23 mouse cellular contexts compared by ENCODE assay signal in genomic region chr5:92244900-92245299, GRCm38 (mm10). TPM values are rescaled to one million over a fixed set of nuclear protein-coding genes. Genes with fewer than 3 reads are reported as not detected.
DNase-seq lines count a peak whose midpoint lies in the region; ATAC-seq and TF ChIP-seq lines count a peak whose summit lies in the region.
"Had no signal": no experiment of that assay in that cellular context is flagged by ENCODE, and none has a peak within 500 bp of the region (broad histone marks: within the 10 kb centered on the region; RNA-seq: fewer than 3 reads in every experiment).

No protein-coding gene starts in this region.

- WGBS in intestine, embryonic 15.5 days, result 96% methylated on average over 2 of the region's 2 CpGs

- no peak overlapping the region for H3K4me2 ChIP-seq in intestine, embryonic 15.5 days (replicated peaks)

- H3K27me3 ChIP-seq in megakaryocyte, embryonic 14.5 days (replicated peaks), result peaks cover 47% of the 10 kb centered on the region
- no peaks in the 10 kb centered on the region for H3K27me3 ChIP-seq in MEL (ENCODE audit: control insufficient read depth in 1 of 2, insufficient read depth in 2 of 2, low read length in 2 of 2)
- H3K27me3 ChIP-seq in intestine, embryonic 15.5 days (replicated peaks), result no peaks in the 10 kb centered on the region
- H3K27me3 ChIP-seq: CH12.LX, Patski had no signal

- TF ChIP-seq POLR2A in MEL (IDR thresholded peaks at IDR 0.05; ENCODE audit: control insufficient read depth in 1 of 2, insufficient read depth in 1 of 2, low read depth in 1 of 2, low read length in 2 of 2, poor library complexity in 1 of 2), result no peak

- H3K79me2 ChIP-seq in MEL (ENCODE audit: control insufficient read depth, insufficient read depth, low read length, poor library complexity), result no peaks in the 10 kb centered on the region

- H3K4me3 ChIP-seq in megakaryocyte, embryonic 14.5 days (replicated peaks), result peak overlapping the region; percentile 84
- peak overlapping the region in 1 of 2 experiments; percentile 29; a peak in 2 of 4 replicates for H3K4me3 ChIP-seq in MEL (ENCODE audit: control insufficient read depth in 1 of 2, insufficient read depth in 1 of 2, low read depth in 2 of 2, low read length in 2 of 2)
- no peak overlapping the region for H3K4me3 ChIP-seq in intestine, embryonic 15.5 days (replicated peaks)

- H3K4me1 ChIP-seq in megakaryocyte, embryonic 14.5 days, result peaks cover 67% of the 10 kb centered on the region
- peaks cover 13 to 17% of the 10 kb centered on the region in 2 experiments for H3K4me1 ChIP-seq in MEL (ENCODE audit: control insufficient read depth in 1 of 2, insufficient read depth in 2 of 2, low read length in 2 of 2)
- no peaks in the 10 kb centered on the region for H3K4me1 ChIP-seq in intestine, embryonic 15.5 days (replicated peaks)

- no peak for TF ChIP-seq RAD21 in MEL (IDR thresholded peaks at IDR 0.05; ENCODE audit: low read depth, low read length)

- peaks cover 41% of the 10 kb centered on the region for H3K9me3 ChIP-seq in megakaryocyte, embryonic 14.5 days
- H3K9me3 ChIP-seq in MEL (replicated peaks; ENCODE audit: insufficient read depth, low read length), result no peaks in the 10 kb centered on the region
- 0 out of 2 replicates have a peak, but pooled peaks cover 2% of the 10 kb centered on the region for H3K9me3 ChIP-seq in intestine, embryonic 15.5 days
- H3K9me3 ChIP-seq: G1E had no signal

- no peak for ATAC-seq in megakaryocyte, adult 5-6 weeks (ENCODE audit: poor library complexity, severe bottlenecking)
- no peak for ATAC-seq in intestine, embryonic 15.5 days
- ATAC-seq: Patski had no signal

- H3K27ac ChIP-seq in MEL (ENCODE audit: control insufficient read depth, low read depth, low read length), result peak overlapping the region; percentile 61
- no peak overlapping the region for H3K27ac ChIP-seq in intestine, embryonic 15.5 days

- TF ChIP-seq EP300 in MEL (IDR thresholded peaks at IDR 0.05; ENCODE audit: low read depth in 1 of 2, low read length in 2 of 2), result peak; percentile 51 to 69; a peak in 3 of 4 replicates

- DNase-seq in MEL (ENCODE audit: low read depth, low spot score), result peak; percentile 29
- DNase-seq: adrenal gland, adult 2 months; adrenal gland, adult 8-10 months; adrenal gland, postnatal 10 days; adrenal gland, postnatal 14 days; adrenal gland, postnatal 25 days; adrenal gland, postnatal 36 days; cerebellum, adult 11 months; cerebellum, adult 11-12 months; cerebellum, adult 18-20 months; cerebellum, adult 2 months had no signal

- peaks cover 50% of the 10 kb centered on the region for H3K36me3 ChIP-seq in megakaryocyte, embryonic 14.5 days (replicated peaks; ENCODE audit: low read length)
- peaks cover 0 to 14% of the 10 kb centered on the region in 2 experiments; a peak in 2 of 4 replicates for H3K36me3 ChIP-seq in MEL (ENCODE audit: control insufficient read depth in 1 of 2, insufficient read depth in 2 of 2, low read length in 2 of 2)
- no peaks in the 10 kb centered on the region for H3K36me3 ChIP-seq in intestine, embryonic 15.5 days
- H3K36me3 ChIP-seq: G1E had no signal

- no peak for TF ChIP-seq CTCF in MEL (IDR thresholded peaks at IDR 0.05 in 2 of 3, conservative IDR thresholded peaks at IDR 0.05 in 1 of 3; ENCODE audit: control insufficient read depth in 1 of 3, insufficient read depth in 1 of 3, low read depth in 2 of 3, low read length in 3 of 3, poor library complexity in 1 of 3, severe bottlenecking in 1 of 3)

- H3K9ac ChIP-seq in MEL (ENCODE audit: control insufficient read depth, low read depth, low read length, poor library complexity, severe bottlenecking), result no peak overlapping the region
- no peak overlapping the region for H3K9ac ChIP-seq in intestine, embryonic 15.5 days

TF ChIP-seq in MEL, 35 proteins besides CTCF, POLR2A, EP300 and RAD21:
- TF ChIP-seq GATA1 (IDR thresholded peaks at IDR 0.05; ENCODE audit: low read depth, low read length) (peak; percentile 61; the same call in 1 of the 2 replicates), ETS1 (IDR thresholded peaks at IDR 0.05; ENCODE audit: low read depth, low read length) (peak; percentile 52; the same call in 1 of the 2 replicates), TCF12 (IDR thresholded peaks at IDR 0.05; ENCODE audit: low read depth, low read length) (0 out of 2 replicates have a peak, but pooled peaks have one; percentile 40), RCOR1 (IDR thresholded peaks at IDR 0.05; ENCODE audit: low read depth, low read length) (no peak)

RNA-seq across cellular contexts. Expression of gene Ppef2, which starts 11.2 kb away (rescaled TPM):
- 0.37 TPM in 1 of 2 replicates, not detected in the other for polyA plus RNA-seq in megakaryocyte, embryonic 14.5 days (2012; ENCODE audit: insufficient read depth, low replicate concordance)
- 4.7 and 5.5 TPM in 2 replicates for total RNA-seq in megakaryocyte, adult 5-6 weeks (2015)
- 2.7 TPM in 2 replicates for total RNA-seq in megakaryocyte, adult 5-6 weeks (2017)
- total RNA-seq in MEL (2012; rRNA removed), result 0.04 TPM in 1 of 2 replicates, not detected in the other
- under 1 TPM in 1 of 2 experiments, not detected in 1; 0.08 TPM for polyA plus RNA-seq in MEL (2012; ENCODE audit: insufficient read depth in 1 of 2, insufficient read length in 2 of 2, low read depth in 1 of 2, low replicate concordance in 2 of 2, missing spikeins in 1 of 2)
- polyA plus RNA-seq in intestine, embryonic 15.5 days (2015; fragmentation: Nextera tagmentation; extraction: Ambion mirVana), result 0.39 and 0.59 TPM in 2 replicates
- total RNA-seq: adrenal gland, adult 18-20 months; adrenal gland, postnatal 36 days had no signal
- polyA plus RNA-seq: C2C12, G1E had no signal

RNA-seq across cellular contexts. Expression of gene U90926, which starts 29.7 kb away (rescaled TPM):
- polyA plus RNA-seq in megakaryocyte, embryonic 14.5 days (2012; ENCODE audit: insufficient read depth, low replicate concordance), result not detected in 2 replicates
- not detected in 2 replicates for total RNA-seq in megakaryocyte, adult 5-6 weeks (2015)
- total RNA-seq in megakaryocyte, adult 5-6 weeks (2017), result not detected in 2 replicates
- not detected in 2 replicates for total RNA-seq in MEL (2012; rRNA removed)
- not detected for polyA plus RNA-seq in MEL (2012; ENCODE audit: insufficient read depth in 1 of 2, insufficient read length in 2 of 2, low read depth in 1 of 2, low replicate concordance in 2 of 2, missing spikeins in 1 of 2)
- polyA plus RNA-seq in intestine, embryonic 15.5 days (2015; fragmentation: Nextera tagmentation; extraction: Ambion mirVana), result not detected in 2 replicates
- total RNA-seq: adrenal gland, adult 18-20 months; adrenal gland, adult 2 months; adrenal gland, adult 8-10 months; adrenal gland, postnatal 14 days; adrenal gland, postnatal 25 days; adrenal gland, postnatal 36 days; CH12.LX; ES-E14; G1E had no signal
- polyA plus RNA-seq: activated CD4-positive, CD25-positive, alpha-beta regulatory T cell, adult 4 months; adrenal gland, adult 2 months; brain, embryonic 14.5 days; CD4-positive, CD25-positive, alpha-beta regulatory T cell, adult 4 months; cerebellum, adult 2 months; G1E had no signal

RNA-seq across cellular contexts. Expression of gene Naaa, which starts 33.1 kb away (rescaled TPM):
- 5.5 and 6.1 TPM in 2 replicates for polyA plus RNA-seq in megakaryocyte, embryonic 14.5 days (2012; ENCODE audit: insufficient read depth, low replicate concordance)
- 310 and 351 TPM in 2 replicates for total RNA-seq in megakaryocyte, adult 5-6 weeks (2015)
- total RNA-seq in megakaryocyte, adult 5-6 weeks (2017), result 171 and 196 TPM in 2 replicates
- 2.2 TPM in 2 replicates for total RNA-seq in MEL (2012; rRNA removed)
- 1 to 10 TPM in 1 of 2 experiments, not detected in 1; 6.7 TPM for polyA plus RNA-seq in MEL (2012; ENCODE audit: insufficient read depth in 1 of 2, insufficient read length in 2 of 2, low read depth in 1 of 2, low replicate concordance in 2 of 2, missing spikeins in 1 of 2)
- 24.2 and 26.8 TPM in 2 replicates for polyA plus RNA-seq in intestine, embryonic 15.5 days (2015; fragmentation: Nextera tagmentation; extraction: Ambion mirVana)
